Mouse (Mus musculus): ENCODE measurements around the gene Cacnb3. TPM values are rescaled to one million over a fixed set of nuclear protein-coding genes. Genes with fewer than 3 reads are reported as not detected.

The Cacnb3 gene
- polyA plus RNA-seq, 1 experiment from 2014 or later: 55.7 TPM

GRCm38 (mm10) chr15:98637155-98637554 lies 6.5 kb downstream of the Cacnb3 start:
- H3K4me1 ChIP-seq: peaks cover 45% of the 10 kb centered on the region
- no peaks in the 10 kb centered on the region for H3K9me3 ChIP-seq
- 41% methylated on average over 3 of the region's 3 CpGs for WGBS
- no peak overlapping the region for H3K4me2 ChIP-seq
- H3K27ac ChIP-seq: no peak overlapping the region
- 0 out of 2 replicates have a peak overlapping the region, but pooled peaks have one; percentile 16 for H3K9ac ChIP-seq
- no peak for ATAC-seq (ENCODE audit: insufficient number of reproducible peaks, insufficient read depth, low FRiP score, low TSS enrichment, low read depth)
- peaks cover 8% of the 10 kb centered on the region for H3K27me3 ChIP-seq
- H3K36me3 ChIP-seq: peaks cover 32% of the 10 kb centered on the region
- no peak overlapping the region for H3K4me3 ChIP-seq

- Histone ChIP-seq H3K4me1 (peaks cover 25% of the 10 kb centered on the region), H3K27ac (no peak overlapping the region), H3K27me3 (no peaks in the 10 kb centered on the region), H3K4me2 (no peak overlapping the region), H3K9ac (no peak overlapping the region), H3K4me3 (no peak overlapping the region), H3K36me3 (peaks cover 60% of the 10 kb centered on the region), H3K9me3 (no peaks in the 10 kb centered on the region)
- WGBS: 33% methylated on average over 8 of the region's 8 CpGs
- no peak for ATAC-seq (ENCODE audit: insufficient number of reproducible peaks, insufficient read depth, low FRiP score, low TSS enrichment, low read depth)
Observed at GRCm38 (mm10) chr15:98640157-98640556, 9.5 kb downstream of the Cacnb3 start.

GRCm38 (mm10) chr15:98644406-98644805 lies 13.8 kb downstream of the Cacnb3 start:
- WGBS: 90% methylated on average over 12 of the region's 12 CpGs
- no peak for ATAC-seq (ENCODE audit: insufficient number of reproducible peaks, insufficient read depth, low FRiP score, low TSS enrichment, low read depth)

DNA sequence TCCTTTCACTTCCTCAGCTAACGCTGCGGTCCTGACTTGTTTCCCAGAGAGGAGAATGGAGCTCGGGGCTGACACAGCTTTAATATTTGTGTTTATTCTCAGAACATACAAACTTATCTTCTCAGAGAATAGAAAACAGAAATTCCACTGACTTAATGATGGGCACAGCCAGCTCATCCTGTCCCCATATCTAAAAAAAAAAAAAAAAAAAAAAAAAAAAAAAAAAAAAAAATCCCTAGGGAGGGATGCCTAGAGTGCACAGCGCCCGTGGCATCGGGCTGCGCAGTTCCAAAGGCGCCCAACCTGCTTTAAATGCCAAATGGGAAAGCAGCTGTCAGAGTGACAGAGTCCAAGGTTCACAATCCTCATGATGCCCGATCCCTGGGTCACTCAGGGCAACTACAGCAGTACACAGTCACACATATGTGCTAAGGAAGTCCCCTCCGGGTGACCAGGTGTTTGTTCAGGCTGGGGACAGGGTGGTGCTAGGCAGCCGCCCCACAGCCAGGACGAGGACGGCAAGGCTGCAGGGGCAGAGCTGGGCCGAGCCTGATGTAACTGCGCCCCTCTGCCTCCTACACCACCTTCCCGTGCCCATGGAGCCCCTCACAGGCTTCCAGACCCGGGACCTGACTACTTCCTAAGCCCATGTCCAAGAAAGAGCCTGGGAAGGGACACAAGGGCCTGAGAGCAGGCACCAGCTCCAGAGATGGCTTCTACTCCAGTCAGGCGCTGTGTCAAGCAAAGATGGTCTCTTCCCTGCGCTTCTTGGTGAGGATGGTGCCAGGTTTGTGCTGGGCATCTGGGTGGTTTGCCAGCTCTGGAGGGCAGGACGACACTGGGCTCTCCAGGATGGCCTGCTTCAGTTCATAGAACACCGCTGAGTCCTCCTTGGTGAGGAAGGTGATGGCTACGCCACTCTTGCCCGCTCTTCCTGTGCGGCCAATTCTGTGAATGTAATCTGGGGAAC lies 14.7 kb downstream of the Cacnb3 start:
- no peaks in the 10 kb centered on the region for H3K4me1 ChIP-seq
- H3K36me3 ChIP-seq: peaks cover 99% of the 10 kb centered on the region
- no peak overlapping the region for H3K9ac ChIP-seq
- 89% methylated on average over 24 of the region's 24 CpGs for WGBS
- H3K27me3 ChIP-seq: no peaks in the 10 kb centered on the region
- no peak for ATAC-seq (ENCODE audit: insufficient number of reproducible peaks, insufficient read depth, low FRiP score, low TSS enrichment, low read depth)
- no peak overlapping the region for H3K4me2 ChIP-seq
- no peak overlapping the region for H3K27ac ChIP-seq
- no peak overlapping the region for H3K4me3 ChIP-seq
- no peaks in the 10 kb centered on the region for H3K9me3 ChIP-seq

More at GRCm38 (mm10) chr15:98644406-98644805, 13.8 kb downstream of the Cacnb3 start:
- H3K36me3 ChIP-seq: peaks cover 98% of the 10 kb centered on the region
- H3K4me2 ChIP-seq: no peak overlapping the region
- no peak overlapping the region for H3K4me3 ChIP-seq
- no peak overlapping the region for H3K27ac ChIP-seq
- no peaks in the 10 kb centered on the region for H3K27me3 ChIP-seq
- no peaks in the 10 kb centered on the region for H3K4me1 ChIP-seq
- H3K9ac ChIP-seq: no peak overlapping the region
- H3K9me3 ChIP-seq: no peaks in the 10 kb centered on the region

GRCm38 (mm10) chr15:98646737-98647136 lies 16.1 kb downstream of the Cacnb3 start:
- no peak for ATAC-seq (ENCODE audit: insufficient number of reproducible peaks, insufficient read depth, low FRiP score, low TSS enrichment, low read depth)
- Histone ChIP-seq H3K9ac (no peak overlapping the region), H3K27me3 (no peaks in the 10 kb centered on the region), H3K4me3 (no peak overlapping the region), H3K9me3 (no peaks in the 10 kb centered on the region), H3K4me2 (no peak overlapping the region), H3K36me3 (peaks cover 99% of the 10 kb centered on the region), H3K4me1 (no peaks in the 10 kb centered on the region), H3K27ac (no peak overlapping the region)
- 79% methylated on average over 8 of the region's 8 CpGs for WGBS

DNA sequence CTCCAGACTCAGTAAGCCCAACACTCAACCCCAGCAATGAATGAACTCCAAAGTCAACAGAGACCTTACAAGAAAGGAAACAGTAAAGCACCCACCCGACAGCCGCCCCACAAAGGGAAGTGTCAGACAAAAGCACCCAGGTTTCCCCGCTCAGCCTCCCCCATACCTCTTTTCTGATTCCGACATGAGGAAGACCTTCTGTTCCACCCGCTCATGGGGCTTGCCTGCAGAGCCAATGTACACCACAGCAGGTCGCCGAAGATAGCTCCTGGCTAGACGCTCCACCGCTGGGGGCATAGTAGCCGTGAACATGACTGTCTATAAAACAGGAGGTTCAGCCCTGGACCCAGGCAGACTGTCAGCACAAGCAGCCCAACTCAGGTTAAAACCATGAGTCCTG lies 16.7 kb downstream of the Cacnb3 start:
- Histone ChIP-seq H3K27ac (no peak overlapping the region), H3K36me3 (peaks cover 99% of the 10 kb centered on the region), H3K4me1 (no peaks in the 10 kb centered on the region), H3K4me3 (no peak overlapping the region), H3K9me3 (no peaks in the 10 kb centered on the region), H3K4me2 (no peak overlapping the region), H3K9ac (no peak overlapping the region), H3K27me3 (no peaks in the 10 kb centered on the region)
- 90% methylated on average over 10 of the region's 10 CpGs for WGBS
- no peak for ATAC-seq (ENCODE audit: insufficient number of reproducible peaks, insufficient read depth, low FRiP score, low TSS enrichment, low read depth)

DNA sequence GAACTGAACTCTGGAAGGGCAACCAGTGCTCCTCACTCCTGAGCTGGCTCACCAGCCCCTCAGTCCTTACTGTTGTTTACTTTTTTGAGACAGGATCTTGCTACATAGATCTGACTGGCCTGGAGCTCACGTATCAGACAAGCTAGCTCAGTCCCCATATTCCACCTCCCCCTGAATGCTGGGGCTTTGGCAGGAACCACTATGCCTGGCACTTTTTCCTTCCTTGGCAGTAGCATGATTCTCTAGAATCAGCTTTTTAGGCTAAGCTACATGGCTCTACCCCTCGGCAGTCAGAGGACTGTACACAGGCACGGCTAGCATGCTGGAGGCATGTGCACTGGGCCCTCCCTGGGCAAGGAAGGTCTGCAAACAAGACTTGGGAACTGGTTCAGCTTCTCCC lies 17.4 kb downstream of the Cacnb3 start:
- H3K36me3 ChIP-seq: peaks cover 99% of the 10 kb centered on the region
- no peaks in the 10 kb centered on the region for H3K9me3 ChIP-seq
- H3K4me2 ChIP-seq: no peak overlapping the region
- H3K9ac ChIP-seq: no peak overlapping the region
- ATAC-seq (ENCODE audit: insufficient number of reproducible peaks, insufficient read depth, low FRiP score, low TSS enrichment, low read depth): no peak
- H3K27me3 ChIP-seq: no peaks in the 10 kb centered on the region
- no peak overlapping the region for H3K4me3 ChIP-seq
- no peaks in the 10 kb centered on the region for H3K4me1 ChIP-seq
- H3K27ac ChIP-seq: no peak overlapping the region
- 96% methylated on average over 3 of the region's 3 CpGs for WGBS

DNA sequence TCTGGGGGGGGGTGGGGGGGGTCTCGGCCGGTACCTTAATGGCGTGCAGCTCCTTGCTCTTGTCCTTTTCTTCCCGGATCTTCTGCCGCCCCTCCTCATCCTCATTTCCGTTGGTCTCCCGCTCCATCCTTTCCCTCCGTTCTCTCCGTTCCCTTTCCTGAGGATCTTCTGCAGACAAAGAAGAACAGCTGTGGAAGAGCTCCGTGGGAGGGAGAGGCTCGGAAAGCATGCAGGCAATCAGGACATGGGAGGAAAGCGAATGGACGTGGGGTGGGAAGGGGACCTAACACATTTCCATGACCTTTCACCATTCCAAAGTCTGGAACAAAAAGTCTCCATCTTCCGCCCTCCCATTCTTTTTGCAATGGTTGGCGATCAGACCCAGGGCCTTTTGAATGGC lies 20.8 kb downstream of the Cacnb3 start:
- Histone ChIP-seq H3K9me3 (no peaks in the 10 kb centered on the region), H3K4me3 (no peak overlapping the region), H3K27ac (no peak overlapping the region), H3K9ac (no peak overlapping the region), H3K4me1 (no peaks in the 10 kb centered on the region), H3K4me2 (no peak overlapping the region), H3K27me3 (no peaks in the 10 kb centered on the region), H3K36me3 (peaks cover 100% of the 10 kb centered on the region)
- 93% methylated on average over 15 of the region's 15 CpGs for WGBS
- ATAC-seq (ENCODE audit: insufficient number of reproducible peaks, insufficient read depth, low FRiP score, low TSS enrichment, low read depth): no peak

DNA sequence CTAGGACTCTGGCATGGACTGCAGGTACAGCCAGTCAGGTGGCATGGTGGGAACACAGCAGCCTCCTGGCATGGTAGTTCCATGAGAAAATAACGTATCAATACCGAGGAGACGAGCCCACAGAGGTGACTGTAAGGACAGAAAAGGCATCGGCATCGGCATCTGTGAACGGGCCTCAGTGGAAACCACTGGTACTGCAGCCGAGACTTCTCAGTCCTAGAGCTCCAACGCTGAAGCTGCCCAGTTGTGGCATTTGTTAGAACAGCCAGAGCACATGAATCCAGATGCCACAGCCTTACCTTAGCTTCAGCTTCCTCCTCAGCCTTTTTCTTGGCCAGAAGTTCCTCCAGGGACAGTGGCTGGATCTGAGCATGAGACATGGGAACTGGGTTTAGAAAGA lies 21.5 kb downstream of the Cacnb3 start:
- Histone ChIP-seq H3K9me3 (no peaks in the 10 kb centered on the region), H3K36me3 (peaks cover 100% of the 10 kb centered on the region), H3K27me3 (no peaks in the 10 kb centered on the region), H3K4me1 (no peaks in the 10 kb centered on the region), H3K9ac (no peak overlapping the region), H3K4me3 (no peak overlapping the region), H3K4me2 (no peak overlapping the region), H3K27ac (no peak overlapping the region)
- ATAC-seq (ENCODE audit: insufficient number of reproducible peaks, insufficient read depth, low FRiP score, low TSS enrichment, low read depth): no peak
- 91% methylated on average over 8 of the region's 8 CpGs for WGBS

DNA sequence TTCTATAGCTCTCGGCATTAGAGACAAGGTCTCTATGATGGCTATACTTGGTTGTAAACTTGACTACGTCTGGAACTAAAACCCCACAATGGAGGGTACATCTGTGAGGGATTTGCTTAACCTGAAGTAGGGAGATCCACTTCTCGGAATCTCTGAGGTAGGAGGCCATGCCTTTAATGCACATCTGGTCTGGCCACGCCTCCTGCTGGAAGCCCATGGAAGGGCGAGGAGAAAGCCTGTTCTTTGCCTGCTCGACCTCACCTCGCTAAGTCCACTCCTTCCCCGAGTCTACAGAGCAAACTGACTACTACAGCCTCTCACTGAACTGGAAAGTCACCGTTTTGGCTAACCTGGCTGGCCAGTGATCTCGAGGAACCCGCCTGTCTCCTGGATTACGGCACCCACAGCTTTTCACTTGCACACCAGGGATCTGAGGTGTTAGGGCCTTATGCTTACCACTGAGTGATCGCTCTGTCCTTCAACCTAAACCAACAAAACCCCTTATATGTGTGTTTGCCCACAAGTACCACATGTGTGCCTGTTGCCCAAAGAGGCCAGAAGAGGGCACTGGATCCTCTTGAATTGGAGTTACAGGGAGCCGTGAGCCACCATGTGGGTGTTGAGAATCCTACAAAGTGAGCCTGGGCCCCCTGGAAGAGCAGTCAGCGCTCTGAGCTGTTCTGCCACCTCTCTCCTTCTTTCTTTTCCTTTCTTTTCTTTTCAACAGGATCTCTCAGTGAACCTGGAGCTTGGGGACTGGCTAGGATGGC lies 26.5 kb downstream of the Cacnb3 start:
- H3K4me2 ChIP-seq: no peak overlapping the region
- no peaks in the 10 kb centered on the region for H3K9me3 ChIP-seq
- H3K4me3 ChIP-seq: no peak overlapping the region
- 81% methylated on average over 15 of the region's 15 CpGs for WGBS
- peaks cover 13% of the 10 kb centered on the region; the same call in 1 of the 2 replicates for H3K4me1 ChIP-seq
- peaks cover 82% of the 10 kb centered on the region for H3K36me3 ChIP-seq
- no peak overlapping the region for H3K9ac ChIP-seq
- ATAC-seq (ENCODE audit: insufficient number of reproducible peaks, insufficient read depth, low FRiP score, low TSS enrichment, low read depth): no peak
- H3K27me3 ChIP-seq: no peaks in the 10 kb centered on the region
- H3K27ac ChIP-seq: no peak overlapping the region

DNA sequence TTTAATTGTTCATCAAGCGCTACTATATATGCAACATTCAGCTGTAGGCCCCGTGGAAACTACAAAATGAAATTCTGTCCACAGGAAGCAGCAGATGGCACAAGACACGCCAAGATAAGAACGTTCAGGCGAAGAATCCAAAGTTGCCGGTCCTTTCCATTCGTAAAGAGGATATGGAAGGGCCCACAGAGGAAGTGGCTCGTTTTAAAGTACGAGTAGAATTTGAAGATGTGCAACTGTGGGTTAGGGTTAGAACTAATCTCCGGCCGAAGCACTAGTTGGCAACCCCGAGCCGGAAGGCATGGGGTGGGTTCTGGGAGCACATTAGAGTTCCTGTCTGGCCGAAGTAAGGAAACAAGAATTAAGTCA lies 31.5 kb downstream of the Cacnb3 start:
- under 1% methylated on average over 14 of the region's 14 CpGs for WGBS
- no peak for ATAC-seq (ENCODE audit: insufficient number of reproducible peaks, insufficient read depth, low FRiP score, low TSS enrichment, low read depth)
- H3K9ac ChIP-seq: peak overlapping the region; percentile 97

More for the DNA sequence above, 31.5 kb downstream of the Cacnb3 start:
- Histone ChIP-seq H3K4me3 (peak overlapping the region; percentile 88), H3K27me3 (no peaks in the 10 kb centered on the region), H3K27ac (peak overlapping the region; percentile 93), H3K4me2 (peak overlapping the region; percentile 79), H3K4me1 (peaks cover 13% of the 10 kb centered on the region; the same call in 1 of the 2 replicates), H3K36me3 (peaks cover 32% of the 10 kb centered on the region), H3K9me3 (no peaks in the 10 kb centered on the region)

Data from embryonic facial prominence, embryonic 13.5 days (tissue).